Mouse (Mus musculus): ENCODE data around the gene Samd1.

Samd1 gene

DNA sequence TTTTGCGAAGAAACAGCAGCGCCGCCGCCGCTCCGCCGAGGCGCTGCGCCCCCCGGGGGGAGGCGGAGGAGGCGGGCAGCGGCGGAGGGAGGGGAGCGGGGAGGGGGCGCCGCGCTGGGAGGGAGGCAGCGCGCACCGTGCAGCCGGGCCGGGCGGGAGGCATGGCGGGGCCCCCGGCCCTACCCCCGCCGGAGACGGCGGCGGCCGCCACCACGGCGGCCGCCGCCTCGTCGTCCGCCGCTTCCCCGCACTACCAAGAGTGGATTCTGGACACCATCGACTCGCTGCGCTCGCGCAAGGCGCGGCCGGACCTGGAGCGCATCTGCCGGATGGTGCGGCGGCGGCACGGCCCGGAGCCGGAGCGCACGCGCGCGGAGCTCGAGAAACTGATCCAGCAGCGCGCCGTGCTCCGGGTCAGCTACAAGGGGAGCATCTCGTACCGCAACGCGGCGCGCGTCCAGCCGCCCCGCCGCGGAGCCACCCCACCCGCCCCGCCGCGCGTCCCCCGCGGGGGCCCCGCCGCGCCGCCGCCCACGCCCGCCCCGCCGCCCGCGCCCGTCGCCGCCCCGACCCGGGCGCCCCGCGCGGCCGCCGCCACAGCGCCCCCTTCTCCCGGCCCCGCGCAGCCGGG is at the start of gene Samd1:
Gene Samd1, plus strand, starts transcription at position 162 of the 631 bp plus-strand sequence.
- peak in 1 of 2 experiments; percentile 23 for DNase-seq (ENCODE audit: low spot score in 2 of 2)

DNA sequence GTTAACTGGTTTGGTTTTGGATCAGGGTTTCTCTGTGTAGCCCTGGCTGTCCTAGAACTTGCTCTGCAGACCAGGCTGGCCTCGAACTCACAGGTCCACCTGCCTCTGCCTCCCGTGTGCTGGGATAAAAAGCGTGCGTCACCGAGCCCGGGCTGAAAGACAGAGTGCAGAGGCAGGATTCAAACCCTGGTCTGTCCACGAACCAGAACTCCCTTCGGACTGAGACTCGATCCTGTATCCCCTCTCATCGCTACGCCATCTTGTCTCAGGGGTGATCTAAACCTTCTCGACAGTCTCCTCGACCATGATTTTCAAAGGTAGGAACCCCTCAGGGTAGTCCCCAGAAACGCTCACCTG is 42.7 kb upstream of the Samd1 start:
- DNase-seq (ENCODE audit: low spot score in 2 of 2): no peak

DNA sequence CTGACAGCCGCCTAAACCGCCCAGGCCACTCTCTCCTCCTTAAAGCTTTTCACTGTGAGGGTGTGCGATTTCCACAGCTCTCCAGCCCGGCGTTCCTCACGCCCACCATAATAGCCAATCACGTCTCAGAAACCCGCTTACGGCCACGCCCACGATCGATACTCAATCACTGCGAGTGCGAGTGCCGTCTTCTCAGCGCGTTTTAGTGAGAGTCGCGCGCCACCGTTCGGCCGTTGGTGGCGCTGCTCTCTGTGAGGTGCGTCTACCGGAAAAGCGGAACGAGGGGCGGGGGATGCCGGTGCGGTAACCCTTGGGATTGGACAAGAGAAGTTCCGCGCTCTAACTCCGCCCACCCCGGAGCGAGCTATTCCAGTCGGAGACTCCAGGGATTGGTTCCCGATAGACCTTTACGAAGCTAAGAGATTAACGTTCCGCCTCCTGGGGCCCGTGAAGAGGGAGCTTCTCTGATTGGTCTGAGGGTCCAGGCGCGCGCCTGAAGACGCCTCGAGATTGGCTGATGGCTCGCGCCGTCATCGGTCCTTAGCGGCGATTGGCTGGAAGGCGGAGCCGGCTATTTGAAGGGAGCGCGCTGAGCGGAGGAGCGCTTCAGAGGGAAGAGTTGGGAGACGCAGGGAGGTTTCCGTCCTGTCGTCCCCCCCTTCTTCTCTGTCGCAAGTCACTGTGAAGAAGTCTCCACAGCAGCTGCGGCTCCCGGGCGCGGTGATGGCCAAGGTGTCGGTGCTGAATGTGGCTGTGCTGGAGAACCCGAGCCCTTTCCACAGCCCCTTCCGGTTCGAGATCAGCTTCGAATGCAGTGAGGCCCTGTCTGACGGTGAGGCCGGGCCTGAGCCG is 42.1 kb upstream of the Samd1 start, which contains the start of the genes Gm10644 and Asf1b:
Gene Gm10644, minus strand, starts transcription at position 100 of the 852 bp plus-strand sequence.
Gene Asf1b, plus strand, starts transcription at position 402 of the 852 bp plus-strand sequence.
- peak; percentile 94 to 96 for DNase-seq (ENCODE audit: low spot score in 2 of 2)

DNA sequence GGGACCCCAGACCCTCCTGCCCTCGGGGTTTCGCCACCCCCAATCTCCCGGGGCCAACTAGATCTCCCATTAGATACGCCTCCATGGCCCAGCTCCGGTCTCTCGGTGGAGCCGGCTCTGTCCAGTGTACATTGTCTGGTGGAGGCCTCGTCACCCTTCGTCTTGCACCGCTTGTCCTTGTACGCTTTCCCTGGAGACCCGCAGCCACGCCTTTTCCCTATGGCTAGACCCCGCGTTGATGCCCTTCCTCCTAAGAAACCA is 41.6 kb upstream of the Samd1 start:
- DNase-seq (ENCODE audit: low spot score in 2 of 2): no peak

DNA sequence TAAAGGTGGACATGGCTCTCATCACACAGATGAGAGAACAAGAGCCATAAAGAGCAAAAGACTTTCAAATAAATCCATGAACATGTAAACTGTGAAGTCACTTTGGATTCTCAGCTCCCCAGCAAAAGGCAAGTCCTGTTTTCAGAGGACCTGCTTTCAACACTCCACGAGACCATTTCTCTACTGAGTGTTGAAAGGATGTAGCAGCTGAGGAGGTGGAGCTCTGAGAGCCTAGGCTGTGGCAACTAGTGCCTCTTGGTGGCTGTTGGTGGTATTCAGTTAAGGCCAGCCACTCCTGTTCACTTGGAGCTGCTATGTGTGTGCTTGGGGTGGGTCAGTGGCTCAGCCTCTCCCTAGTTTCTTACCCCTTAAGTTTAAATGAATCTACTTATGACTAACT is 40.7 kb upstream of the Samd1 start:
- DNase-seq (ENCODE audit: low spot score in 2 of 2): peak in 1 of 2 experiments; percentile 28

DNA sequence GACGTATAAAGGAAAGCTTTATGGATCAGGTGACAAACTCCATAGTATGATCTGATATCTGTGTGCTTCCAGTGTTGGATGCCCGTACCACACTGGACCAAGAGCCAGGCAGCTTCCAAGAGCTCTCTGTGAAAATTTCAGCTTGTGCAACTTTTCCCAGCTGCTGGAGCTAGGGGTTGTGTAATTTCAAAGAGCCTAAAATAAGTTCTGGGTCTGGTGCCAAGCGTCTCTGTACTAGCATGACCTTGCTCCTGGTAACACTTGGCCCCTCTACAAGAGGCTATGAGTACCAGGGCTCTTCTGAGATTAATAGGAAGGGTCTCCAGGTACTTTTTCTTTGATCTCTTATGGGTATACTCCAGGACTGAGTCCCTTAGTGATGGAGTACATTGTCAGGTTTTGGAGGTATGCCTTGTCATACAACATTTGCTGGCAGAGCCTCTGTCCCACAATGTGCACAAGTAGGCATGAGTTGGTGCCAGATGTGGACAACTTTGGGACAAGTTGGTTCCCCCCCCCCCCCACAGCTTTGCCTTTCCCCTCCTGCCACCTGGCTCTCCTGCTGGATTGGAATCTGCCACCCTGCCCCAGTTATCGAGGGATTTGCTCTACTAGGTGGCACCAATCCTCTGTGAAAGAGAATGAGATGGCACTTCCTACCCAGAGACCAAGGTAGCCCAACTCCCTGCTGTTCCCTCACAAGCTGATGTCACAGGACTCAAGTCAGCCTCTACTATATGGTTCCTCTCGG is 33.3 kb upstream of the Samd1 start:
- no peak for DNase-seq (ENCODE audit: low spot score in 2 of 2)

DNA sequence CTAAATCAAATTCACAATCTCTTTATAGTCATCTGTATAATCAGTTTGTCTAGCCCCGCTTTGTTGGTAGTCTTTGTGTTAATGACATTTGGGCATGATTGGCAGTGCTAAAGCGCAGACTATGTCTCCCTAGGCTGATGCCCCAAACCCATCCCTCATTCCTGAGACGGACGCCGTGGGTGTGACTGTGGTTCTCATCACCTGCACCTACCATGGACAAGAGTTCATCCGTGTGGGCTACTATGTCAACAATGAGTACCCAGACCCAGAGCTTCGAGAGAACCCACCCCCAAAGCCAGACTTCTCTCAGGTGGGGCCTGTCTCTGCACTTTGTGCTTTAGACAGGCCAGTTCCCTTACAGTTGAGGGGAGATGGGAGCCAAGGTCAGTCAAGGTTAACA is 29.8 kb upstream of the Samd1 start:
- no peak for DNase-seq (ENCODE audit: low spot score in 2 of 2)

DNA sequence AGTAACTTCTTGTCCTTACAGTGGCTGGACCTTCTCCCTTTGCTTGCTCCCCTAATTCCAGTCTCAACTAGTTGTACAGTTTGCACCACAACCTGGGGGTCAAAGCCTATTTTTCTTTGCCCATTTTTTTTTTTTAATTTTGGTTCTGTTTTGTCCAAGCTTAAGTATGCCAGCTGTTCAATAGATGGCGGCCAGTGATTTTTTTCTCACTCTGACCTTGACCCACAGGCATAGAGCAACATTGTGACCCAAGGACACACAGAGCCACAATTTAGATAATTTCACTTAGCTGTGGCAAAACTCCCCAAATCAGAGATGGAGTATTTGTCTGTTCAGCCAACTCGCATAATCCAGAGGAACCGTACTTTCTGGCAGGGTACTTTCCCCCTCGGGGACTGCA is 26.4 kb upstream of the Samd1 start:
- no peak for DNase-seq (ENCODE audit: low spot score in 2 of 2)

DNA sequence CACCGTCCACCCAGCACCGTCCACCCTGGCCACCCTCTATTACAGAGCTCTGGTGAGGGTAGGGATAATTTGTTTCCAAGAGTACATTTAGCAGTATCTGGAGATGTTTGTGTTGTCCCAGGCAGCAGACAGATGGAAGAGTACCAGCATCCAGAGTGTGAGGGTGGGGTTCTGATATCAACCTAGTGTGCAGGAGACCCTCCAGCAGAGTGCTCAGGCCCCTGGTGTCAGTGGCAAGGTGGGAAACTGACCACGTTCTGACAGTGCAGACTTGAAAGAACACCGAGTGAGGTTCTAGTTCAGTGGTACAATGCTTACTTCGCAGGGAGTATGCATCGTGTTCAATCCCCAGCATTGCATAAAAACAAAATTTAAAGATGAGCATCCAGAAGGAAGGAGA is 25.8 kb upstream of the Samd1 start:
- no peak for DNase-seq (ENCODE audit: low spot score in 2 of 2)

DNA sequence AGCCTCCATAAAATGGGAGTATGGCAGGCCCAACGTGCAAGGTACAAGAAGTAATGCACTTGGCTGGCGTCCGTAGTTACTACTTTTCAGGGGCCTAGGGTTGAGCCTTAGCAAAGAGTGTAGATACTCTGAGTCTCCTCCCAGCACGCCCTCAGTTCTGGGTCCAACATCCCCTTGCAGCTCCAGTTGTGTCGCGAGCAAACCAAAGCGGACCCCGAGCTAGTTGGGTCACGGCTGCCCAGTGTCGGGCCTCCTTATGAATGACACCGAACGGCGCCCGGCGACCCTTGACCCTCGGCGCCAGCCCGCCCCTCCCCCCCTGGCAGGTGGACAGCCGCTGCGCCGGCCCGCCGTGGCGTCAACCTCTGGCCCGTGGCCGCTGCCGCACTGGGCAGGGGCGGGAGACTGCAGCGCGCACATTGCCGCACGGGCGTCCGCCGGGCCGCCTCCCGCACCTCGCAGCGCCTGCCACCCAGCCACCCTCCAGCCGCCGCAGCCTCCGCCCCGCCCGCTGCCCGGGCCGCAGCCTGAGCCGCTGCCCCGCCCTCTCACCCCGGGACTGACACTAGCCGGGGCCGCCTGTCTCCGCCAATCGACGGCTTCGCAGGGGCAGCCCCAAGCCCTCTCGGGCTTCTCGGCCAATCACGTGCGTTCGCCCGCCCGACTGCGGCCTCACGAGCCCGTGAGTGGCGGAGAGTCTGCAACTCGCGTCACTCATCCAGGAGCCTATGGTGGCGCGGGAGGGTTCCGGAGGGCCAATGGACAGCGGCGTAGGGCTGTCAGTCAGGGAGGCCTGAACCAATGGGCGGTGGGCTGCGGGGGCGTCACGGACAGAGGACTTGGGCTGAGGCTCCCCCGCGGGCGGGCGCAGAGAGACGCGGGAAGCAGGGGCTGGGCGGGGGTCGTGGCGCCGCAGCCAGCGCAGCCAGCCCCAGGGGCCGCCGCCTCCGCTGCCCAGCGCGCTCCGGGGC is 25.0 kb upstream of the Samd1 start, which contains the start of gene Prkaca:
Gene Prkaca, plus strand, starts transcription at position 844 of the 971 bp plus-strand sequence.
- peak; percentile 97 to 98 for DNase-seq (ENCODE audit: low spot score in 2 of 2)

DNA sequence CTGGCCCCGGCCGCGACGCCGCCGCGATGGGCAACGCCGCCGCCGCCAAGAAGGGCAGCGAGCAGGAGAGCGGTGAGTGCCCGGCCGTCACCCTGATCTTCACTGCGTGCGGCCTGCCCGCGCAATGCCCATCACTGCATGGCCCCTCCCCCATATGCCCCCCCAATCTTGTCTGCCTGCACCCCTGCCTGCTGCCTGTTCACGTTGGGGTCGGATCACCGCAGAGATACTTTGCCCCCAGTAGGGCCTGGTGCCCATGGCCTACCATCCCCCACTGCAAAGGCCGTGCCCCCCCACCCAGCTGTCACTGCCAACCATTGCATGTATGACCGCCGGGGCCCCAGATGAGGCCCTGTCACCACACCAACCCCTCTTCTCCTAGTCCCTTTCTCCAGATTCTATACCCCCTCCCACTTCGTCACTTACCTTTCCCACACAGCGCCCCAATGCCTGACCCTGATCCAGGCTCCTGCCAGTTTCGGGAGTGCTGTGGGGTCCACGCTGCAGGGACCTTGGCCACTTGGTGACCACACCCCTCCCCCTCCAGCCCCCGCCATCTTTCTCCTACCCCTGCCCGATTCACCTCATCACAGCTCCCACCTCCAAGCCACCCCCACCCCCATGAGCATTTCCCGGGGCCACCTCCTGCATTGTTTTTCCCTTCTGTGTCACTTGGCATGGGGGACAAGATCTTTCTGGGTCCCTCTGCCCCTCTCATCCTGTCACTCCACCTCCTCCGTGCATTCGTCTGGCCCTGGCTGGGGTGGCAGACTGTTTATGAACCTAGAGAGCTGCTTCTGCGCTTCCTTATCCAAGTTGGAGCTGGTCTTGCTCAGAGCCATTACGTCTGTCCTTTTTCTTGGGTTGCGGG is 24.1 kb upstream of the Samd1 start:
- DNase-seq (ENCODE audit: low spot score in 2 of 2): peak in 1 of 2 experiments; percentile 13

DNA sequence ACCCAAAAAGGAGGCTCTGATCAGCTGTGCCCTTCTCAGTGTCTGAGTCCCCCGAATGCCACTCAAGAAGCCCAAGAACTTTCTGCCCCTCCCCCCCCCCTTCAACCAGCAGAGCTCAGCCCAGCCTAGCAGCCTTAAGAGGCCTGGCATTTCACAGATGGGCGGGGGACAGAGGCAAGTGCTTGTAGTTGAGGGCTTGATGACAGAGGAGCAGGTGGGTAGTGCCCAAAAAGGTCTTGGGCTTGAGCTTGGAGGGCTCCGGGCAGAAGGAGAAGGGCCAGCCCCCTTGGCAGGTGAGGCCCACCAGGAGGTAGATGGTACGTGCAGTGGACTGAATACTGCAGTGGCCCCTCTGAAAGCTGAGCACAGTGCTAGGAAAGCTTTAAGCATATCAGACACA is 23.0 kb upstream of the Samd1 start:
- no peak for DNase-seq (ENCODE audit: low spot score in 2 of 2)

DNA sequence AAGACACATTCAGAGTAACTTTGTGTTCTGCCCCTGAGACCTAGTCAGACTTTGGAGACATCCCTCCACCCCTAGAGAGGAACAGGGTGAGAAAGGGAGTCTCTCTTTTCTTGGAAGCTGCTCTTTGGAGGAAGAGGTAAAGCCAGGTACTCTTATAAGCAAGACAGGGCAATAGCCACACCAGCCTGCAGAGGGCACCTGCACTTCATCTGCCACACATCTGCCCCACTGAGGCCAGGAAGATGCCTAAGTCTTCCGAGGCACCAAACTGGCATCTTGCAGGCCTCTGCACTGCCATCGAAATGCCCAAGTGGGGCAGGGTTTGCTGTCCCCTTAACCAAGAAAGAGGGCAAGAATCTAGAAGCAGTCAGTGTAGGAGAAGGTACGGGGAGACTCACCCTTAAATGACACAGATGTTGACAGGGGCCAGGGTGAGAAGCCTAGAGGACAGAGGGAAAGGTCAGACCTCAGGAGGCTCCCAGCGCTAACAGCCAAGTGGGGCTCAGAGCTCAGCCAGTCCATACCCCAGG is 21.3 kb upstream of the Samd1 start:
- DNase-seq (ENCODE audit: low spot score in 2 of 2): peak in 1 of 2 experiments; percentile 39

DNA sequence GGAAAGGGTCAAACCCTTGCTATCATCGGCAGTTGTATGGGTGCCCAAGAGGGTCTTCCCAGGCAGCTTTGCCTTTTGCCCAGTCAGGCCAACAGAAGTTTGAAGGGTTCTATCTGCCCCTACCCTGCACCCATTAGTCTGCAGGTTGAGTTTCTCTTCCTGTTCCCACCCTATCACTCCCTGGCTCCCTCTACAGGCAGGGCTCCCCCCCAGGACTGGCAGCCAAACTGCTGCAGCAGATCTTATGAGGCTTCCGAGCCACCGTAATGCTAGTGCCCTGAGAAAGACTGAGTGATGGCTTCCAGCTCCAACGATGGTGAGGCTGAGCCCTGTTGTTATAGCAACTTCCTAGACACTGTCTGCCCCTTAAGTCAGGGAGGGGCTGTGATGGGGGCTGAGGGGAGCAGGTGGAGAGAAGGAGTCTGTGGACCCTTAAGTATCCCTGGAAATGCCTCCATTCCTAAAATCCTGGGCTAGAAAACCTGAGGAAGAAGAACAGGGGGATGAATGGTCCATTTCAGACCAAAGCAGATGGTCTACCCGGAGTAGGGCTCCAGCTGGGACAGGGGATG is 20.6 kb upstream of the Samd1 start:
- DNase-seq (ENCODE audit: low spot score in 2 of 2): no peak

DNA sequence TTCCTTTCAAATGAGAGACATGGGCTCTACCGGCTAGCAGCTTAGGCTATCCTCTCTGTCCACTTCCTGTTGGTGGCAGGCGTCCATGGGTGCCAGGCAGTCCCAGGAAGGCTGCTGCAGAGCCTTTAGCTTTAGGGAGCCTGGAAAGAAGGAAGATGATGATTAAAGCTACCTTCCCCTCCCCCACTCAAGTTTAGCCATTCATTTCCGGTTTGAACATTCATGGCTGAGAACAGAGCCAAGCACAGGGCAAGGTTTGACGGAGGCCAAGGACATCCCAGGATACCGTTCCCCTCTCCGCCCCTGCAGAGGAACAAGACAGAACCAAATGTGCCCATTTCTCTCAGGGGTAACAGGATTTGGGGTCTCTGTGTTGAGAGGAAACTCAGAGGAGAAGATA is 19.8 kb upstream of the Samd1 start:
- no peak for DNase-seq (ENCODE audit: low spot score in 2 of 2)

DNA sequence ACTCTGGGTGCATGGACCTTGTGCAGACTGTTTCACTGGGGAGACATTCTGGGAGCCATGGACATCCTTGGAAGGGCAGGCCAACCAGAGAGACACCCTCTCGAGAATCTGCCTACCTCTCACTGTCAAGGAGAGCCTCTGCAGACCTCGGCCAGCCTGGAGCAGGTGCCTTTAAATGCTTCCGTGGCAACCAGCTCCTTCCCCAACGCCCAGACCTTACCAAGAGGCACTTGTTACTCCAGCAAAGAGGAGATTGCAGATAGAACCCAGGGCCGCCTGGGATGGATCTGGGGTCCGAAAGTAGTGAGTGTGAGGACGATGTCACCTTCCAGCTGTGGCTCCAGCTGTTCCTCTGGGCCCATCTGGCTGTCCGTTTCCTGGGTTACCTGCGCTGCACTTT is 19.3 kb upstream of the Samd1 start:
- DNase-seq (ENCODE audit: low spot score in 2 of 2): no peak

DNA sequence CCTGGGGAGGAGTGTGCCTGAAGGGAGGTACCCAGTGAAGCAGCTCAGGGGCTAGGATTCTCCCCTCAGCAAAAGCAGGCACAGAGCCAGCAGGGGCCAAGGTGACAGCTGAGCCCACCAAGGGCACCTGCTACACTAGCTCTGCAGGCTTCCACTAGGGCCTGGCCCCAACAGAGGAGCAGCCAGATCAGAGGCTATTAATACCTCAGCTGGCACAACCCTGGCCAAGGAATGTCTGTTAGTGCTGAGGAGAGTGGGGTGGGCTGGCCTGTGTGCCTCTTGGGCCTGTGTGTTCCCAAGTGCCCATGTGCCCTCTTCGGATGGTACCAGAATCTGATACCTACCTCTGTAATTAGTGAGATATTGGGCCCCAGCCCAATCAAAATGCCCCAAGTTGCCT is 17.2 kb upstream of the Samd1 start:
- no peak for DNase-seq (ENCODE audit: low spot score in 2 of 2)

DNA sequence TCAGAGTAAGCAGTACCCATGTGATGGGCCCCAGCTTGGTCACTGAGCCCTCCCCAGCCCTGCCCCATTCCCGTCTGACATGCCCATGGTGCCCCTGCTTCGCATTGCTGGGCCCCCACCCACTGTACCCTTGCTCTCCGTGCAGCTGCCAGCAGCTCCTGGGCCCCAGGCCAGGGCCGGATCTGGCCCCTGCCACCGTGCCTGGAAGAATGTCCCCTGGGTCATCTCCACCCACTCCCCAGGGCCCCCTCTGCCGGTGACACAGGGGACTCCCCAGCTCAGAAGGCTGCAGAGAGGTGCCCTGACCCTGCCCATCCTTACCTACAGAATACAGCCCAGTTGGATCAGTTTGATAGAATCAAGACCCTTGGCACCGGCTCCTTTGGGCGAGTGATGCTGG is 16.6 kb upstream of the Samd1 start:
- DNase-seq (ENCODE audit: low spot score in 2 of 2): no peak

DNA sequence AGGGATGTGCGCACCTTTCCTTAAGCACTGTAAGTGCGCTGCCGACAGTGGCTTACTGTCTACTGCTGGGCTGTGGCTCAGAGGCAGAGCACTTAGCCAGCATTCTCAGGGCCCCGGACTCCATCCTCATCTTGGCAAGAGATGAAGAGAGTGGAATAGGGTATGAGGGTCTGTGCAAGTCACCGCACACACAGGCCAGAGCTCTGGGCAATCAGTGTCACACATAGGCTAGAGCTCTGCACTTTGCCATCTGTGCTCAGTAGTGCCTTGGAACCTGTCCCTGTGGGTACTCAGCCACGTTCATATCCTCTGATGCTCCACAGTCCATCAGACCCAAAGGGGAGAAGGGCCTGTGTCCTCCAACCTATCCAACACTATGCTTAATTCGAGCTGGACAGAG is 15.9 kb upstream of the Samd1 start:
- no peak for DNase-seq (ENCODE audit: low spot score in 2 of 2)

DNA sequence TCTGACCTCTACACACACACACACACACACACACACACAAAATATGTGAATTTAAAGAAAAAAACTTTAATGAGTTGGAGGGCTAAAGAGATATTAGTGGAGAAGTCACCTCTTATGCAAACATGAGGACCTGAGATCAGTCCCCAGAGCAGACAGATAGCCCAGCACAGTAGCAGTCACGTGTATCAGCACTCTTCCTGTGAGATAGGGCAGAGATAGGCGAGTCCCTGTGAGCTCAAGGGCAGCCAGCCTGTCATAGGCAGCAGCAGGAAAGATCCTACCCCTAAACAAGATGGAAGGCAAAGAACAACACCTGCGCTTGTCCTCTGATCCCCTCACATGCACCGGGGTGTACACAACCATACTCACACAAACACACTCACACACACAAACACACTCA is 15.0 kb upstream of the Samd1 start:
- DNase-seq (ENCODE audit: low spot score in 2 of 2): no peak

Measured in natural killer cell, adult 2 months (primary cell).